Comparison of ENCODE assay signal across 17 mouse cellular contexts in the genomic region with DNA sequence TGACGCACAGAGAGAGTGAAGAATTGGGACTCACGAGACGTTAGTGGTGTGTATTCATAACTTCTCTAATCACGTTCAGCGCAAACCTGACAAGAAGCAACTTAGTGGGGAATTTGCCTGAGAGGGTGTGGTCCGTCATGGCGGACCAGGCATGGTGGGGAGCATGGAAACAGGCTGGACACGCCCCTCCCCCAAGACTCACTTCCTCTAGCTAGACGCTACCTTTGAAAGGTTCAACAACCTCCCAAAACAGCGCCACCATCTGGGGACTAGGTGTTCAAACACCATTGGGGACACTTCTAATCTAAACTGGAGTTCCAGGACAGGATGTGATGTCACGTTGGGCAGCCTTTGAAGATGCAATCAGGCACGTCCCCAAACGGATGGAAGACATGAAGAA. TPM values are rescaled to one million over a fixed set of nuclear protein-coding genes. Genes with fewer than 3 reads are reported as not detected.
DNase-seq lines count a peak whose midpoint lies in the region; TF ChIP-seq lines count a peak whose summit lies in the region.
"Had no signal": no experiment of that assay in that cellular context is flagged by ENCODE, and none has a peak within 500 bp of the region (broad histone marks: within the 10 kb centered on the region; RNA-seq: fewer than 3 reads in every experiment).

No protein-coding gene starts in this region.

- no peak for TF ChIP-seq EP300 in CH12.LX (IDR thresholded peaks at IDR 0.05; ENCODE audit: low read length)

- no peak for TF ChIP-seq RAD21 in CH12.LX (IDR thresholded peaks at IDR 0.05; ENCODE audit: low read depth, low read length)

- H3K36me3 ChIP-seq in CH12.LX (replicated peaks in 1 of 2; ENCODE audit: control insufficient read depth in 1 of 2, insufficient read depth in 1 of 2, low read length in 1 of 2): no peaks in the 10 kb centered on the region
- no peaks in the 10 kb centered on the region for H3K36me3 ChIP-seq in testis, adult 2 months (ENCODE audit: control insufficient read depth, insufficient read depth, low read length)
- H3K36me3 ChIP-seq: heart, embryonic 15.5 days; midbrain, embryonic 13.5 days; neural tube, embryonic 15.5 days had no signal

- no peak overlapping the region for H3K4me3 ChIP-seq in gastrocnemius, adult 2 months
- no peak overlapping the region for H3K4me3 ChIP-seq in CH12.LX (replicated peaks in 1 of 3; ENCODE audit: low read depth in 2 of 3, low read length in 2 of 3, poor library complexity in 1 of 3)
- H3K4me3 ChIP-seq in testis, adult 2 months (ENCODE audit: control insufficient read depth, low read depth, low read length): peak overlapping the region; percentile 85
- H3K4me3 ChIP-seq: forebrain, embryonic 13.5 days; heart, embryonic 15.5 days; midbrain, embryonic 13.5 days; neural tube, embryonic 15.5 days had no signal

- dilution Hi-C loops in CH12.LX (cut with MboI; ENCODE audit: extremely low pct_ligation_motif_present, extremely low pct_unique_long_range_greater_than_20kb, low sequenced_read_pairs): no loop called here

- no peaks in the 10 kb centered on the region for H3K79me2 ChIP-seq in CH12.LX (replicated peaks; ENCODE audit: control insufficient read depth, extremely low read depth, insufficient read depth, poor library complexity, severe bottlenecking)

- in situ Hi-C loops in CH12.LX (cut with MboI; ENCODE audit: low pct_ligation_motif_present, low pct_unique_long_range_greater_than_20kb, low sequenced_read_pairs): no loop called here

- no peak overlapping the region for H3K9ac ChIP-seq in CH12.LX (ENCODE audit: insufficient read depth, low read depth)
- H3K9ac ChIP-seq: forebrain, embryonic 13.5 days; heart, embryonic 15.5 days; midbrain, embryonic 13.5 days; neural tube, embryonic 15.5 days had no signal

- no peak overlapping the region for H3K4me2 ChIP-seq in CH12.LX (ENCODE audit: insufficient read depth, low read depth, poor library complexity, severe bottlenecking)
- H3K4me2 ChIP-seq: forebrain, embryonic 13.5 days; heart, embryonic 15.5 days; midbrain, embryonic 13.5 days; neural tube, embryonic 15.5 days had no signal

- H3K27me3 ChIP-seq in CH12.LX (replicated peaks): no peaks in the 10 kb centered on the region
- no peaks in the 10 kb centered on the region for H3K27me3 ChIP-seq in testis, adult 2 months (ENCODE audit: control insufficient read depth, insufficient read depth, low read length)
- H3K27me3 ChIP-seq: forebrain, embryonic 13.5 days; heart, embryonic 15.5 days; midbrain, embryonic 13.5 days; neural tube, embryonic 15.5 days had no signal

- H3K27ac ChIP-seq in gastrocnemius, adult 2 months: no peak overlapping the region
- no peak overlapping the region for H3K27ac ChIP-seq in CH12.LX (ENCODE audit: insufficient read depth, low read depth)
- no peak overlapping the region; the same call in 1 of the 2 replicates for H3K27ac ChIP-seq in testis, adult 2 months (ENCODE audit: control insufficient read depth, insufficient read depth, low read depth, low read length)
- H3K27ac ChIP-seq: forebrain, embryonic 13.5 days; heart, embryonic 15.5 days; midbrain, embryonic 13.5 days; neural tube, embryonic 15.5 days had no signal

- no peaks in the 10 kb centered on the region for H3K4me1 ChIP-seq in CH12.LX (ENCODE audit: control insufficient read depth in 1 of 2, insufficient read depth in 2 of 2)
- peaks cover 6% of the 10 kb centered on the region for H3K4me1 ChIP-seq in testis, adult 2 months (ENCODE audit: control insufficient read depth, insufficient read depth, low read length)
- H3K4me1 ChIP-seq: forebrain, embryonic 13.5 days; heart, embryonic 15.5 days; midbrain, embryonic 13.5 days; neural tube, embryonic 15.5 days had no signal

- peak; percentile 28 for TF ChIP-seq CTCF in gastrocnemius, adult 2 months (IDR thresholded peaks at IDR 0.05)
- TF ChIP-seq CTCF in CH12.LX (conservative IDR thresholded peaks at IDR 0.05 in 1 of 2, IDR thresholded peaks at IDR 0.05 in 1 of 2; ENCODE audit: low read depth in 2 of 2, low read length in 2 of 2): no peak; a peak in 1 of 4 replicates
- TF ChIP-seq CTCF in testis, adult 2 months (IDR thresholded peaks at IDR 0.05; ENCODE audit: control insufficient read depth, insufficient read depth, insufficient replicate concordance, low read depth, low read length): peak; percentile 59

- intact Hi-C loops in gastrocnemius, adult 2 months (cut with DNase I): loop anchor here (10.0 kb wide), 1 partner anchor 231 kb away; no protein-coding TSS in a partner anchor
- intact Hi-C loops in gastrocnemius, postnatal 36 days (cut with DNase I): no loop called here

- no peak for DNase-seq in gastrocnemius, adult 2 months
- no peak for DNase-seq in gastrocnemius, postnatal 36 days
- DNase-seq in CH12.LX (ENCODE audit: extremely low read depth): peak; percentile 33
- peak; percentile 92 for DNase-seq in R1 (ENCODE audit: low read depth, low spot score)
- no peak for DNase-seq in cerebellum, adult 11-12 months
- no peak for DNase-seq in urinary bladder, adult 18-20 months (ENCODE audit: low spot score in 2 of 2)
- DNase-seq: cerebellum, postnatal 36 days; heart, adult 11 months; kidney, adult 8-10 months; kidney, postnatal 25 days; left cerebral cortex, postnatal 4 days; lung, adult 2 months had no signal

- no peak for TF ChIP-seq POLR2A in CH12.LX (IDR thresholded peaks at IDR 0.05; ENCODE audit: low read depth, low read length)
- TF ChIP-seq POLR2A in testis, adult 2 months (IDR thresholded peaks at IDR 0.05; ENCODE audit: control insufficient read depth, low read depth, low read length): peak; percentile 61; the same call in 1 of the 2 replicates

- peaks cover 14% of the 10 kb centered on the region for H3K9me3 ChIP-seq in CH12.LX (replicated peaks; ENCODE audit: low read length)
- H3K9me3 ChIP-seq: heart, embryonic 15.5 days; neural tube, embryonic 15.5 days had no signal

TF ChIP-seq in CH12.LX, 34 proteins besides CTCF, POLR2A, EP300 and RAD21:
- TF ChIP-seq HCFC1 (IDR thresholded peaks at IDR 0.05; ENCODE audit: low read depth, low read length): no peak
- TF ChIP-seq ZMIZ1 (IDR thresholded peaks at IDR 0.05; ENCODE audit: low read depth, low read length): no peak
- no peak for TF ChIP-seq USF2 (conservative IDR thresholded peaks at IDR 0.05; ENCODE audit: low read depth, low read length)
- TF ChIP-seq ZC3H11A (IDR thresholded peaks at IDR 0.05; ENCODE audit: low read depth, low read length): no peak
- TF ChIP-seq POLR2AphosphoS2 (IDR thresholded peaks at IDR 0.05; ENCODE audit: low read depth, low read length): no peak
- no peak for TF ChIP-seq ZKSCAN1 (IDR thresholded peaks at IDR 0.05; ENCODE audit: borderline replicate concordance, low read depth, low read length)
- TF ChIP-seq GABPA (IDR thresholded peaks at IDR 0.05; ENCODE audit: insufficient replicate concordance, low read depth, low read length): no peak
- no peak for TF ChIP-seq E2F4 (IDR thresholded peaks at IDR 0.05; ENCODE audit: insufficient replicate concordance, low read depth, low read length)
- TF ChIP-seq IRF4 (IDR thresholded peaks at IDR 0.05; ENCODE audit: low read depth, low read length): no peak
- TF ChIP-seq JUN (IDR thresholded peaks at IDR 0.05; ENCODE audit: insufficient read depth, low read depth, low read length): no peak
- no peak for TF ChIP-seq USF1 (IDR thresholded peaks at IDR 0.05; ENCODE audit: low read depth, low read length)
- no peak for TF ChIP-seq UBTF (IDR thresholded peaks at IDR 0.05; ENCODE audit: low read depth, low read length)
- no peak for TF ChIP-seq SMC3 (IDR thresholded peaks at IDR 0.05; ENCODE audit: low read depth, low read length)

RNA-seq across cellular contexts. Expression of gene Hsbp1, which starts 48.8 kb away (rescaled TPM):
- total RNA-seq in gastrocnemius, adult 2 months (2021): 100 to 1,000 TPM; 132 to 151 TPM
- 100 to 1,000 TPM; 131 to 132 TPM for total RNA-seq in gastrocnemius, postnatal 36 days (2021)
- total RNA-seq in CH12.LX (2012; rRNA removed) (55.8 and 61.7 TPM in 2 replicates), CH12.LX (2014; rRNA removed) (53.8 and 59.0 TPM in 2 replicates)
- polyA plus RNA-seq in CH12.LX (2012; ENCODE audit: insufficient read length, low read depth): 66.9 and 89.0 TPM in 2 replicates
- 637 and 782 TPM in 2 replicates for polyA plus RNA-seq in testis, adult 2 months (2012; rRNA removed)

Comparison
In these comparisons a context has a peak if more than half of its experiments do, and no peak if none do; other contexts are left out.
1. DNase-seq: peak in CH12.LX (single experiment) and R1 (single experiment); none in gastrocnemius, adult 2 months (single experiment), gastrocnemius, postnatal 36 days (0 of 2), cerebellum, adult 11-12 months (single experiment) and urinary bladder, adult 18-20 months (0 of 2).
2. CTCF ChIP-seq: peak in gastrocnemius, adult 2 months (single experiment) and testis, adult 2 months (single experiment); none in CH12.LX (0 of 2).